Mouse (Mus musculus): ENCODE data around the gene Tceal8.

- TF ChIP-seq POLR2A (IDR thresholded peaks at IDR 0.05; ENCODE audit: borderline replicate concordance, extremely low read depth, insufficient read depth, insufficient read length, poor library complexity, severe bottlenecking) (no peak), CTCF (IDR thresholded peaks at IDR 0.05; ENCODE audit: borderline replicate concordance, extremely low read depth, insufficient read depth, insufficient read length) (no peak)
These were observed 11.0 kb upstream of the Tceal8 start for GRCm38 (mm10) chrX:136183107-136183506.

Measured in brain, embryonic 14.5 days (tissue).